Mouse (Mus musculus): ENCODE data around the gene Mcat.

Gene Mcat

DNA sequence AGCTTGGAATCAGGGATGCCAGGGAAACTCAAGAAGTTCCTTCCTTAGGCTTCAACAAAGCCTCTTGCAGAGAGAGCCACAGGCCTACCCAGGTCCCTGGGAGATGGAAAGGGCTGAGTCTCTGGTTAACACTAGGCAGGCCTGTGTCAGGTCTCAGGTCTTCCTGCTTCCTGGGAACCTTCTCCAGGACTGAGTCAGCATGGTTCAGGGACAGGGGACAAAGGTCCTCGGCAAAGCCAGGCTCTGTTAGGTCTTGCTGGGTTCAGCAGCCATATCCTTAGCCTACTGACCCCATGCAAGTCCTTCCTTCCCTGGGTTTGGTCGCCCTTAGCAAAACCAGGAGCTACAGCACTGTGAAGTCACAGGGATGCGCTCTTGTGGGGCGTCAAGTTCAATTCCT lies 27.3 kb upstream of the Mcat start:
- Histone ChIP-seq H3K4me3 (replicated peaks; ENCODE audit: low read length) (no peak overlapping the region), H3K27me3 (ENCODE audit: insufficient read depth, low read length) (no peaks in the 10 kb centered on the region), H3K36me3 (ENCODE audit: insufficient read depth, low read length) (peaks cover 72% of the 10 kb centered on the region), H3K9me3 (ENCODE audit: low read length) (peaks cover 4% of the 10 kb centered on the region; the same call in 1 of the 2 replicates), H3K4me1 (replicated peaks; ENCODE audit: low read depth, low read length) (peaks cover 38% of the 10 kb centered on the region)
- TF ChIP-seq CTCF (conservative IDR thresholded peaks at IDR 0.05; ENCODE audit: low read length) (no peak), POU5F1 (IDR thresholded peaks at IDR 0.05; ENCODE audit: borderline replicate concordance, low read length) (no peak), NANOG (IDR thresholded peaks at IDR 0.05; ENCODE audit: borderline replicate concordance, low read length) (no peak)

DNA sequence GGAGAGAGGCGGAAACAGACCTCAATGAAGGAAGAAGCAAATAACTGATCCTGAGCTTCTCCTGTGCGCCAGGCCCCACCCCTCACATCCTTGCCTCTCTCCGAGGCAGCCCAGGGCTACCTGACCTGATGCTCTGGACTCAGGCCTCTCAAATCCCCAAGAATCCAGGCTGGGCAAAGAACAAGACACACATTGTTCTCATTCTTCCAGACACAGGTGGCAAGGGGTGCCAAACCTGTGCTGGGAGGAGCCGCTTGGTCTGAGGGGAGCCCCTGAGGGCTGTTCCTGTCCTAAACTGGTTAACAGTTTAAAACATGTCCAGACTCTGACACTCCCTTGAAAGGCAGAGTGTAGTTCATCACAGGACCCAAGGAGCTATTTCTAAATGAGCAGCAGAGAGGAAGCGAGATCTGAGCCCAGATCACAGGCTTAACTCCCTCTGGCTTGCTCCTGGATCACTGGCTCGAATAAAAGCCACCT lies 21.2 kb upstream of the Mcat start:
- peaks cover 4% of the 10 kb centered on the region; the same call in 1 of the 2 replicates for H3K9me3 ChIP-seq (ENCODE audit: low read length)
- TF ChIP-seq NANOG (IDR thresholded peaks at IDR 0.05; ENCODE audit: borderline replicate concordance, low read length) (no peak), POU5F1 (IDR thresholded peaks at IDR 0.05; ENCODE audit: borderline replicate concordance, low read length) (no peak), CTCF (conservative IDR thresholded peaks at IDR 0.05; ENCODE audit: low read length) (no peak)
- H3K36me3 ChIP-seq (ENCODE audit: insufficient read depth, low read length), result peaks cover 96% of the 10 kb centered on the region
- no peak overlapping the region for H3K4me3 ChIP-seq (replicated peaks; ENCODE audit: low read length)
- peaks cover 22% of the 10 kb centered on the region for H3K4me1 ChIP-seq (replicated peaks; ENCODE audit: low read depth, low read length)
- no peaks in the 10 kb centered on the region for H3K27me3 ChIP-seq (ENCODE audit: insufficient read depth, low read length)

DNA sequence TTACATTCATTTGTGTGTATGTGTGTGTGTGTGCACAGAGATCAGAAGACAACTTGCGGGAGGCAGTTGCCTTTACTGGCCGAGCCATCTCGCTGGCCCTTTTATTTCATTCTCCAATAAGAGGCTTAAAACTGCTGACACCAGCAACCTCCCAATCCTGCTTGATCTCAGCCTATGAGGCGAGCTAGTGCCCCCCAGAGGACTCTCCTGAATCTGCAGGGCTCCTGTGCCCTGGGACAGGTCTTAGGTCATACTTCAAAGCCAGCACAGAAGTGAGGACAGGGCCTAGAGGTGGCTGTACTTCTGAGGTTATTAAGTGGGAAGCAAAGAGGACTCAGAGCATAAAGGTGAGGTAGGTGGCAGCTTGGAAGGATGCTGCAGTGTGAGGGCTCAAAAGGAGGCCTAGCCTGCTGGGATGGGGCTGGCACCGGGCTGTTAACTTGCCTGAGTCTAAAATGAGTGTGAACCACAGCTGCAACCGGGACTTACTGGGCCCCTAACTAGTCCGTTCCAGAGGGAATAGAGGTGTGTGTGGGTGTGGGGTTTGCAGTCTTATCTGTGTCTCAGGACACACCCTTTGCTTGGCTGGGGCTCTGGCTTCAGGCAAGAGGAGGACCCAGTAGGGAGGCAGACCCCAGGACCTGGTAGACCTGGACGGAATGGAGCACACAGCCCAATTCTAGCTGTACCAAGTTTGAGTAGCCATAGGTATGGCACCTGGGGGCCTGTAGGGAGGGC lies 20.0 kb upstream of the Mcat start:
- TF ChIP-seq NANOG (IDR thresholded peaks at IDR 0.05; ENCODE audit: borderline replicate concordance, low read length) (no peak), POU5F1 (IDR thresholded peaks at IDR 0.05; ENCODE audit: borderline replicate concordance, low read length) (no peak), CTCF (conservative IDR thresholded peaks at IDR 0.05; ENCODE audit: low read length) (peak; percentile 68)
- Histone ChIP-seq H3K9me3 (ENCODE audit: low read length) (peaks cover 4% of the 10 kb centered on the region; the same call in 1 of the 2 replicates), H3K4me1 (replicated peaks; ENCODE audit: low read depth, low read length) (peaks cover 32% of the 10 kb centered on the region), H3K4me3 (replicated peaks; ENCODE audit: low read length) (no peak overlapping the region), H3K36me3 (ENCODE audit: insufficient read depth, low read length) (peaks cover 98% of the 10 kb centered on the region), H3K27me3 (ENCODE audit: insufficient read depth, low read length) (no peaks in the 10 kb centered on the region)

DNA sequence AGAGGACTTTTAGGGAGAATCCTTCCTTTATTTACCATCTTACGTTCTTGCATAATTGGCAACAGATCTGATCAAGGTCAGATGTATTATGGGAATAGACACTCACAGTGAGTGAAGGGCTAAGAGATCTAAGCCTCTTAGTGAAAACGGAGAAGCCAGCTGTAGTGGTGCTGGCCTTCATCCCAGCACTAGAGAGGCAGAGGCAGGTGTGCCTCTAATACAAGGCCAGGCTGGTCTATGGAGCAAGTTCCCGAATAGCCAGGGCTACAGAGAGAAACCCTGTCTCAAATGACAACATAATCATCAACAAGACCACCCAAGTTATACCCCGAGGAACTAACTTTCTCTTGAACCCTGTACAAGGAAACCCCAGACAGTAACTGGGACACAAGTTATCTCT lies 19.3 kb upstream of the Mcat start:
- TF ChIP-seq POU5F1 (IDR thresholded peaks at IDR 0.05; ENCODE audit: borderline replicate concordance, low read length) (no peak), CTCF (conservative IDR thresholded peaks at IDR 0.05; ENCODE audit: low read length) (no peak), NANOG (IDR thresholded peaks at IDR 0.05; ENCODE audit: borderline replicate concordance, low read length) (no peak)
- no peaks in the 10 kb centered on the region for H3K27me3 ChIP-seq (ENCODE audit: insufficient read depth, low read length)
- H3K36me3 ChIP-seq (ENCODE audit: insufficient read depth, low read length), result peaks cover 98% of the 10 kb centered on the region

DNA sequence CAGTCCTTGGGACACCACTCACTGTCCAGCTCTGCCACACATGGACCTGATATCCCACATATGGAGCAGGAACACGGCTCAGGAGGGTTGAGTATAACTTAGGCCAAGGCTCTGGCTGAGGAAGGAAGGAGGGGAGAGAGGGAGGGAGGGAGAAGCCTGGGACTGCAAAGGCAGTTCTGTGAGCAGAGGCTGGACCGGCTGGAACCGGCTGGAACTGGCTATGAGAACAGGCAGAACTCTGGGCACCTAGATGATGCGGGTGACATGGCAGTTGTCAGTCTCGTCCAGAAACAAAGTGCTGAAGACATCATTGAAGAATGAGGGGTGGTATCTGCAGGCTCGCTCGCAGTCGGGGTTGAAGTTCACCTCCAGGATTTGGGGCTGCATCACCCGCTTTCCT lies 13.1 kb upstream of the Mcat start:
- TF ChIP-seq POU5F1 (IDR thresholded peaks at IDR 0.05; ENCODE audit: borderline replicate concordance, low read length), result no peak
- TF ChIP-seq CTCF (conservative IDR thresholded peaks at IDR 0.05; ENCODE audit: low read length), result no peak
- TF ChIP-seq NANOG (IDR thresholded peaks at IDR 0.05; ENCODE audit: borderline replicate concordance, low read length), result no peak
- no peaks in the 10 kb centered on the region for H3K9me3 ChIP-seq (ENCODE audit: low read length)
- no peak overlapping the region for H3K4me3 ChIP-seq (replicated peaks; ENCODE audit: low read length)
- H3K27me3 ChIP-seq (ENCODE audit: insufficient read depth, low read length), result no peaks in the 10 kb centered on the region
- H3K36me3 ChIP-seq (ENCODE audit: insufficient read depth, low read length), result peaks cover 83% of the 10 kb centered on the region
- H3K4me1 ChIP-seq (replicated peaks; ENCODE audit: low read depth, low read length), result peaks cover 59% of the 10 kb centered on the region

More for the DNA sequence above, 19.3 kb upstream of the Mcat start:
- Histone ChIP-seq H3K9me3 (ENCODE audit: low read length) (peaks cover 4% of the 10 kb centered on the region; the same call in 1 of the 2 replicates), H3K4me3 (replicated peaks; ENCODE audit: low read length) (no peak overlapping the region), H3K4me1 (replicated peaks; ENCODE audit: low read depth, low read length) (peaks cover 38% of the 10 kb centered on the region)

DNA sequence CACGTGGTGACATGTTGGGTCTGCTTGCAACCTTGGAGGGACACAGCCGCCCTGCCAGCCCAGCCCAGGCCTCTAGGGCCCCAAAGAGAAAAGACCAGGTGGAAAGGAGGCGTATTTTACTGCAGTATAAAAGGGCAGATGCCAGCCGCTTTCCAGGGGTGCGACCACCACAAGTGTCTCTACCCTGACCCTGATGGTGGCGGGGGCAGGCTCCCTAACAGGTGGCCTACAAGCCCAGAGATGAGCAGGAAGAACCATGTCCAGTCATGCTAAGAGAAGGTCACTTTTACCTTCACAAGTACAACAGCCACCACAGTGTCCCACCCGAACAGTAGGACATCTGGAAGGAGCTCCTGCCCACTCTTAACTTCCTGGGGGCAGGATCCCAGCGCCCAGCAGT lies 12.0 kb upstream of the Mcat start:
- Histone ChIP-seq H3K27me3 (ENCODE audit: insufficient read depth, low read length) (no peaks in the 10 kb centered on the region), H3K4me3 (replicated peaks; ENCODE audit: low read length) (no peak overlapping the region), H3K4me1 (replicated peaks; ENCODE audit: low read depth, low read length) (peaks cover 55% of the 10 kb centered on the region), H3K9me3 (ENCODE audit: low read length) (no peaks in the 10 kb centered on the region), H3K36me3 (ENCODE audit: insufficient read depth, low read length) (peaks cover 77% of the 10 kb centered on the region)
- TF ChIP-seq CTCF (conservative IDR thresholded peaks at IDR 0.05; ENCODE audit: low read length) (no peak), NANOG (IDR thresholded peaks at IDR 0.05; ENCODE audit: borderline replicate concordance, low read length) (no peak), POU5F1 (IDR thresholded peaks at IDR 0.05; ENCODE audit: borderline replicate concordance, low read length) (no peak)

DNA sequence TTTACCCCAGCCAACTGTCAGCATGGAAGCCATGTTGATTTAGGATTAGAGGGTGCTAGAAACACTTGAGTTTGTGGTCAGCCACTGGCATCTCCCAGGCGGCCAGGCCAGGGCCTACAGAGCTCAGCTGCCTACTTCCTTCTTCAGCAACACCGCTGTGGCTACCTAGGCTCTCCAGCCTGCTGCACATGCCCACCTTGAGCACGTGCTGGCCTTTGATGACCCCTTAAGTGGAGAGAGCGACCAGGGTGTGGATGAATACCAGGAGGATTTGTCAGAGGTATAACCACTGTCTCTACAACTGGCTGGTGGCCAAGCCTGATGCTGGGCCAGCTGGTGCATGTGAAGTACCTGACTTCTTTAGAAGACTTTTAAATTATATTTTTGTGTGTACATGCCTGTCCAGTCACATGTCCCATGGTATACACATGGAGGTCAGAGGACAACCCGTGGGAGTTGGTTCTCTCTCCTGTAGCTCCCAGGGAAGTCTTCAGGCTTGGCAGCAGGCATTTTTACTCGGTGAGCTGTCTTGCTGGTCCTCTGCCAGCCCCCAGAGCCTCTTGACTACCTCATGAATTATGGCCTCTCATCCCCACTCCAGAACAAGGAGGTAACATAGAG lies 11.3 kb upstream of the Mcat start:
- H3K9me3 ChIP-seq (ENCODE audit: low read length), result no peaks in the 10 kb centered on the region
- peaks cover 60% of the 10 kb centered on the region for H3K4me1 ChIP-seq (replicated peaks; ENCODE audit: low read depth, low read length)
- H3K27me3 ChIP-seq (ENCODE audit: insufficient read depth, low read length), result no peaks in the 10 kb centered on the region
- peaks cover 70% of the 10 kb centered on the region for H3K36me3 ChIP-seq (ENCODE audit: insufficient read depth, low read length)
- TF ChIP-seq CTCF (conservative IDR thresholded peaks at IDR 0.05; ENCODE audit: low read length), result no peak
- TF ChIP-seq NANOG (IDR thresholded peaks at IDR 0.05; ENCODE audit: borderline replicate concordance, low read length), result no peak
- TF ChIP-seq POU5F1 (IDR thresholded peaks at IDR 0.05; ENCODE audit: borderline replicate concordance, low read length), result no peak
- no peak overlapping the region for H3K4me3 ChIP-seq (replicated peaks; ENCODE audit: low read length)

DNA sequence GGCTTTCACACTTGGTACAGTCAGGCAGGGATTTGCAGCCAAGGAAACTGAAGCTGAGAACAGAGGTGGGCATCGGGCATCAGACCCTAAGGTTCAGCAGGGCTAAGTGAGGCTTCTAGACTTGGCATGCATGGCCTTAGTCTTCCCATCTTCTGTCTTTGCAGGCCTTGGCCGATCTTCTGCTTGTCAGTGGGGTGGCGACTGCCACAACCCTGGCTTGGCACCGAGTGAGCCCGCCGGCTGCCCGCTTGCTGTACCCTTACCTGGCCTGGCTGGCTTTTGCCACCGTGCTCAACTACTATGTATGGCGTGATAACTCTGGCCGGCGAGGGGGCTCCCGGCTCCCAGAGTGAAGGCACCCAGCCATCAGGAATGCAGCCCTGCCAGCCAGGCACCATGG lies 10.0 kb upstream of the Mcat start:
- Histone ChIP-seq H3K4me3 (replicated peaks; ENCODE audit: low read length) (no peak overlapping the region), H3K4me1 (replicated peaks; ENCODE audit: low read depth, low read length) (peaks cover 56% of the 10 kb centered on the region), H3K9me3 (ENCODE audit: low read length) (no peaks in the 10 kb centered on the region), H3K36me3 (ENCODE audit: insufficient read depth, low read length) (peaks cover 58% of the 10 kb centered on the region), H3K27me3 (ENCODE audit: insufficient read depth, low read length) (no peaks in the 10 kb centered on the region)
- TF ChIP-seq CTCF (conservative IDR thresholded peaks at IDR 0.05; ENCODE audit: low read length), result no peak
- TF ChIP-seq NANOG (IDR thresholded peaks at IDR 0.05; ENCODE audit: borderline replicate concordance, low read length), result no peak
- no peak for TF ChIP-seq POU5F1 (IDR thresholded peaks at IDR 0.05; ENCODE audit: borderline replicate concordance, low read length)
